Mouse (Mus musculus) C2C12 (cell line): Measurements from ENCODE around the gene Nr4a1.

Experiments used
- CEBPB ChIP-seq: IDR thresholded peaks from one replicate; pipeline ENCODE4 v1.6.1; 2011; ENCODE audit warnings: low read depth, mild to moderate bottlenecking, control low read depth, moderate library complexity
- CTCF ChIP-seq: IDR thresholded peaks from one replicate; pipeline ENCODE4 v1.5.1; 2011; ENCODE audit not compliant: control insufficient read depth, insufficient read depth, insufficient read length
- USF1 ChIP-seq: IDR thresholded peaks from one replicate; pipeline ENCODE4 v1.6.1; 2011; ENCODE audit warnings: low read depth, mild to moderate bottlenecking, control low read depth, moderate library complexity

DNA sequence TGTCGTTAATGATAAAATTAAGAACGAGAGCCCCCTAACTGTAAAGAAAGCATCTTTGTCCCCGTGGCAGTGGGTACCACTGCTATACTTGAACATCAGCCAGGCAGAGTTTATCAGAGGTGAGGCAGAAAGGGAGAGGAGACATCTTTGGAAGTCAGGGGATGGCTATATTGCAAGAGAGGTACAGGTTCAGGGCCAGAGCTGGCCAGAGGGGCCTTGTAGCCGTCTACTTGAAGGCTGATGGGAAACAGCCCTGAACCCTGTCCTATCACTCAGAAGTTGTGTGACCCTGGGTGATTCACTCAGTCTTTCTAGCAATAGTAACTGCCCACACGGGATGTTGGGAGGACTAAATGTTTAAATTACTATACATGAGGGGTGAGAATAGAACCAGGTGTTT lies 67.1 kb downstream of the Nr4a1 start:
- TF ChIP-seq CTCF (no peak), USF1 (no peak), CEBPB (no peak)
